Mouse (Mus musculus): ENCODE data around the gene Pla2g2c.
A peak's percentile ranks its signal among the peaks of the same experiment; 100 is the strongest.

Pla2g2c gene

DNA sequence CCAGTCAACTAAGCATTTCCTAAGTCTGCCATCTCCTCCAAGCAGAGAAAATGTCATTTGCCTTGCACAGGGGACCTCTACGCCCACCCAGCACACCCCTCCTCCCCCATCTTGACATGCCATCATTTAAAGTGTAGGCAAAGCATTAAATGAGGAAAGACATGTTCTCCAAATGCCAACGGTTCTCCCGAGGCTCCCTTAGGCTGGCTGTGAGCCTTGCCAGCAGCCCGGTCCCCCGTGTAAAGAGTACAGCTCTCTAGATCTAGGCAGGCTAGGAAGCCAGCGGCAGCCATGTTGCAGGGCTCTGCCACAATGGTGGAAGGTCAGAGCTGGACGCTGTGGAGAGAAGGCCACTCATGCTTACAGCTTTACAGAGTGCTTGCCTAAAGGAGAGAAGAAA lies 14.6 kb upstream of the Pla2g2c start:
- no peak for DNase-seq

DNA sequence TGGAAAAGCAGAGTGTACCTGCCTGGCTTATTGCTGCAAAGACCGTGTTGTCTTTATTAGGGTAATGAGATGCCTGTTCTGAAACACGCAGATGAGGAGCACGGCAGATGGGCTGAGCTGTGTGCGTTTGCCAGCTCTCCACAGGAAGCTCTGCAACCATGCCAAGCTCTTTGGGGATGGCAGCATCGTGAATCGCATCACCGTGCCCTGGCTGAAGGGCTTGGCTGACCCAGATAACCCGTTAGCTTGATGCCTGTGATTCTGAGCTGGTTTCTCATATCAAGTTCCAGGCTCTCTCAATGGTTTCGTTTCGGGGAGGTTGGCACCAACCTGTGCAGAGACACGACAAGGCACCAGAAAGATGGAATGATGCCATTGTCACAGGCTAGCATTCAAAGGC lies 14.0 kb upstream of the Pla2g2c start:
- DNase-seq: no peak

DNA sequence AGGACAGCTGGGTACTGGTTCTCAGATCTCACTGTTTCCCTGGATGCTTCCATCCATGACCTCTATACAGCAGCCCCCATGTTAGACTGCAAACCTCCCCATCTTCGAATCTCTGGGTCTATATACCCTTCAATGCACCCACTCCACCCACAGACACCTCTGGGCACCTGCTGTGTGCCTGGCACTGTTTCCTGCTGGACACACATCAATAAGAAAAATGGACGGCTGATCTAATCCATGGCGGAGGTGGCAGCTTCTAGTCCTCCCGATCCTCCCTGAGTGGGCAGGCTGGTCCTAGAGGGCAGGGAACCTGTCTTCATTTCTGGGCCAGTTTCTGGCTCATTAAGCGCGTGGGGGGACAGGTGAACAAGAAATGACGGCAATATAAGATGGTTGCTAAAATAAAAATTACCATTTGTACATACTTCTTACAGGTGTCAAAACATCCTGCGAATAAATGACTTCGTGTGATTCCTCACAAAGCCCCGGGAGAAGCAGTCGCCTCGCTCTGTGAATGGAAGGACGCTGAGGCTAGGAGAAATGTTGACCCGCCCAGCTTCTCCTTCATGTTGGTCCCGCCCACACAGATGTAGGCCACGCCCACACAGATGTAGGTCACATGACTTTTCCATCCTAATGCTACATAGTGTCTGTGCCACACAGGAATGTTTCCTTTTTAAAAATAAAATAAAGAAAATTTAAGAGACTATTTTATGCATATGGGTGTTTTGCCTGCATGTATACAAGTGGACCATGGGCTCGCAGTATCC lies 13.4 kb upstream of the Pla2g2c start:
- no peak for DNase-seq

DNA sequence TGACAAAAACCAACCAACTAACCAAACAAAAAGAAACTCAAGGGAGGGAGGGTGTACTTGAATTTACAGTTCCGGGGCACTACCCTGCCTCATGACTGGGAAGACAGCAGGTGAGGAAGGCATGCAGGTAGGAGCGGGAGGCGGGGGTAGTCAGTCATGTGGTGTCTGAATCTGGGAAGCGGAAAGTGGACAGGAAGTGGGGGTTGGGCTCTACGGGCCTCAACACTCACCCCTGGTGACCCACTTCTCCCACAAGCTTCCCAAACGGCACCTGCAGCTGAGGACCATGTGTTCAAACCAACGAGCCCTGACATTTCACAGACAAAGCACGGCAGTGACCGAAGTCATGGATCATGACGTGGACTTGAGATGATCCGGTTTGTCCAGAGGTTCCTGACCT lies 12.5 kb upstream of the Pla2g2c start:
- DNase-seq: peak in 1 of 2 experiments; percentile 30

DNA sequence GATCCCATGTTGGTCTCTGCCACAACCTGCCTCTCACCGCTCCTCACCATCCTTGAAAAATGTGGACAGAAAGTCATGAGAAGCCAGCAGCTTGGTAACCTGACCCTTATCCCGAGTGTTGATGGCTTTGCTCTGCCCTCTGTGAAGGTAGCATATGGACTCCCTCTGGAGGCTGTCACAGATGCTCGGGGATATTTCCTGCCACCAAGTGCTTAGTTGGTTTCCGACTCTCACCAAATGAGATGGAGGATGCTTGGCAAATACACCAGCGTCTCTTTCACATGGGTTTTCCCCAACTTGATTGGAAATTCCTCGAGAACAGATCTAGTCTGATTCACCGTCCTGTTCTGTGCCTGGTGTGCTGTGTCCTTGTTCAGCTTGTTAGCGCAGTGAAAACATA lies 12.0 kb upstream of the Pla2g2c start:
- DNase-seq: no peak

DNA sequence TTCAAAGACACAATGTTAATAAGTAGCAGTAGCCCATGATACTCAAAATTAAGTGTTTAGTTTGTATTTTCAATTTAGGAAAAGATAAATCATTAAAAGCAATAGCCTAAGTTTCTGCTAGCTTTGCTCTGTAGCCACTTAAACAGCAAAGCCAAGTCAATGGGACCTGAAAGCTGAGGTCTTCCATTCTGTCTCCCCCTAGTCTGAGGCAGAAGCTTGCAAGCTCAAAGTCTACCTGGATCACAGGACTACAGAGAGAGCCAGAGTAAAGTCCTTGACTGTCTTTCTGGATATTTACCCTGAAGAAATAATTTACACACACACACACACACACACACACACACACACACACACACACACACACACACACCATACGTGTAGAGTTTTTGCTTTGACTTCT lies 10.4 kb upstream of the Pla2g2c start:
- peak; percentile 39 to 67 for DNase-seq

DNA sequence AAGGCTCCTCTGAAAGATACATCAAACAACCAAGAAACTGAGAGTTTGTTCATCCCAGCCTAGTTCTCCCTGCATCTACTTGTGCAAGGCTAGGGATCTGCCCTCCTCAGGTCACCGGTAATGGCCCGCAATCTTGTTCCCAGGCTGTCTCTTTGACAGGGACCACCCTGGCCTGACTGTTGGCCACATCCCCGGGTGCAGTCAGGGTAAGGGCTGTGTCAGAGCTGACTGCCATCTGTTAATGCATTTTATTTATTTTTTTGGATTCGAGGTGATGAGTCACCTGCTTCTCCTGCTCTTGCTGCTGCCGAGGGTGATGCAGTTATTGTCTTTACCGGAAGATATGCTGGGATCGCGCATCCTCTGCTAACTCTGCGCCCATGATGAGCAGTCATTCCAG lies 7.9 kb upstream of the Pla2g2c start:
- DNase-seq: no peak

DNA sequence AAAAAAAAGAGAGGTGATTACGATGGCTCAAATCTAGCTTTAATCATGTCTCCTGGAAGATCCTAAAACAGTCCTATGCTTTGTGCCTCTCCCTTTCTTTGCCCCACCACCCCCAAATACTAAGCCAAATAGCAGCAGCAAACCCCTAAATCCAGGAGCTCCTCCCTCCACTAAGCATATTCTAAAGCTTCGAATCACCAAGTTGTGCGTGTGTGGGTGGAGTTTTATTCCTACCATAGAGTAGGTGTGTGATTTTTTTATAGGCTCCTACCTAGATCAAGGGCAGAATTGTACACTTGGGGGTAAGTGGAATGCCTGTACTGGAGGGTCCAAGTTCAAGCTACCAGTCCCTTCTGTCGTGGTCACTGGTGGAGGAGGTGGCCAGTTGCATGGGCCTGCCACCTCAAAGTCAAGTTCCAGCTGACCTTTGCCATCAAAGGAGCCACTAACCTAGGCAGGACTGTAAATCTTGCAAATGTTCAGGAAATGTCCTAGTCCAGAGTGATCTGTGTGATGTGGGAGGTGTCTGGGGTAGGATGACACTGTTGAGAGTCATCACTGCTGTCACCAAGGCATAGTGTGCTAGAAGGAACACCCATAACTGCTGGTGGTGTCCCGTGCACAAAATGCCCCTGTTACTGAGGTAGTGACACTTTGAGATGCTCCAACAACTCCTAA lies 5.9 kb upstream of the Pla2g2c start:
- DNase-seq: no peak

DNA sequence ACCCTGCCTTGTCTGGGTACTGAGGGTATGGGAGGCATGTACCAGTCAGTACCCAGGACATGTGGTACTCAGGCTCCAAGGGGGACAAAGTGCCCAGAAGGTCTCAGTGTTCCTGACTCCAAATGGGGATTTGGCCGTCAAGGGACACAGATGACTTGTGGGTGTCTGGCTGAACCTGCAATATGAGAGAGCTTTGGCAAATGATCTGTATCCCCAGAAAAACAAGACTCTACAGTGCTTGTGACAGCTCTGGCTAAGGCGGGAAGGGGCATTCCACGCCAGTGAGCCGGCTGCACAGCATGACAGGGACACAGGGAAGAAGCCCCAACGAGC lies 5.4 kb upstream of the Pla2g2c start:
- no peak for DNase-seq

DNA sequence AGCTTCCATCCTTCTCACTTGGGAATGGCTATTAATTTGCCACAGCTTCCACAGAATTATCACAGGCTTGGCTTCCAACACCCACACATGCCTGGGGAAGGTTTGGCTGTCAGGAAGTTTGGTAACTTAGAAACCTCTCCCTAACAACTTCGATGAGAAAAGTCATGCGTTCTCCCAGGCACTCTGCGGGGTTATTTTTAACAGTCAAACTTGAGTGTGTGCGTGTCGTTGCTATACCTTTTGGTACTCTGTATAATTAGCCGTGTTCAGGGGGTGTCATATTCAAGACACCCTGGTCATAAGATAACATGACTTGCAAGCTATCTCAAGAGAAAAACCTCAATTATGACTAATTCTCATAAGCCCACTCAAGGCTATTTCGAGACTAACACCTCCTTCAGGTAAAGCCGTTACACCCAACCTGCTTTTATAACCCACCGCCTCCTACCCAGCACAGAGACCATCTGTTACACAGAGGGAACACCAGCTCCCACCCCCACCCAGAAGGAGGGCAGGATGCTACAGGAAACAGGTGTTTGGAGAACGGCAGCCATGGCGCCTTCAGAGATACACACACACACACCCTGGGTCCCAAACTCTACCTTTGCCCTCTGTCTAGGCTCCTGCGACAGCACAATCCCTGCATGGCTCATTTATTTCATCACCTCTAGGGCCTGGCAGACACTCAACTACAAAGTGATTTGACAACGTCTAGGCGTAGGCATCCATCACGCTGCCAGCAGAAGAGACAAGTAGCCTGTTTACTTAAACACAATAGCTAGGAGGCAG lies 905 bp upstream of the Pla2g2c start:
- peak; percentile 74 to 83 for DNase-seq

DNA sequence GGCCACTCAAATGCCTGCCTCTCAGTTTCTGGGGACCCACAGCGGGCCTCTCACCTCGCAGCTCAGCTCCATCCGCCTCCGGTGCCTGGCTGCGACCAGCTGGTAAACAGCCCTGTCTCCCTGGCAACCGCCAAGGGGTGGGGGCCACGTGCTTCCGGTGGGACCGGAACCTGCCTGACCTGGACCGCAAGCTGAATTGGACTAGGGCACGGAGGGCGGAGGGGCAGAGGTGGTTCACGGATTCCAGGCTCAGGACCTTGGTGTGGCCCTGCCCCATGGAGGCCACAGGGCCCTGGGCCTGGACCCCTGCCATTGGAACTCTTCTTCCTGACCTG lies 502 bp downstream of the Pla2g2c start:
- DNase-seq: peak; percentile 94 to 95

DNA sequence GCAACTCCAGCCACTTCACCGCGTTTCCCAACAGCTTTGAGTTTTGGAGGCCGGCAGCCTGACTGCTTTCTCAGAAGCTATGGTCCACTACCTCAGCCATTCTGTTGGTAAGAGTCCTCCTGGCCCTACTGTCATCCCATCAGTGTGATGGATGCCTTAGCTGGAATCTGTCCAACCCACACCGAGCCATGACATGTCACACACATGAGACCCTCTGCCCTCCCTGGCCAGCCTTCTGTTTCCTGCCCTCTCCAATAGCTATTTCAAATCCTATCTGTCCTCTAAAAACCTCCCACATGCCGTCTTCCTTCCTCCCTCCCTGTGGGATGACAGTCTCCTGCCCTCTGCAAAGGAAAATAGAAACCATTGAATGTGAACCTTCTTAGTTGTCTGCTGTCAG lies 1.2 kb downstream of the Pla2g2c start:
- DNase-seq: peak; percentile 46 to 59

DNA sequence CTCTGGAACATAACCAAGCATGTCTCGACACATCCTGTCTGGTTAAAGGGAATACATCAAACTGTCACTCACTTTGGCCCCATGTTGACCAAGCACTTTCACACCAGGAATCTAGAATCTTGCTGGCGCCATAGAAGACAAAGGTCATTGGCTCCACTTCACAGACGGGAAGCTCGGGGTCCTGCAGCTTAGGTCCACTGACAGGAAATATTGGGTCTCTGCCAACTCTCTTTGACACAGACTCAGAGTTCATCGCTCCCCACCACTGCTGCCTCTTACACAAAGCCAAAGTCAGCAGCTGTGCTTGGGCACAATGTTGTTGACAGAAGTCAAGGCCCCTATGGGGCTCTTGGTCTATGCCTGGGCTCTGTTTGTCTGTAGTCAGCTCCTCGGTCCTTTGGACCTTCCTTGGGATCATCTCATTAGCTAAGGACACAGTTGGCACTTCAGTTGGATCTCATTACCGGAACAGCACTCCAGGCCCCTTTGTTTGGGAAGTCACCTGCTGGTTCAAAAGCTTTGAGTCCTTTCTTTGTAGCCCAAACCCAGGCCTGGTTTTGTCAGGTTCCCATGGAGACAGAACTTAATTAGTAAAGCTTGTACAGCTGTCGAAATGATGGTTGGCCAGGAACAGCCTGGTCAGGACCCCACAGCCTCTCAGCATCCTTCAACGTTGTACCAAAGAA lies 4.6 kb downstream of the Pla2g2c start:
- peak; percentile 77 to 95 for DNase-seq

DNA sequence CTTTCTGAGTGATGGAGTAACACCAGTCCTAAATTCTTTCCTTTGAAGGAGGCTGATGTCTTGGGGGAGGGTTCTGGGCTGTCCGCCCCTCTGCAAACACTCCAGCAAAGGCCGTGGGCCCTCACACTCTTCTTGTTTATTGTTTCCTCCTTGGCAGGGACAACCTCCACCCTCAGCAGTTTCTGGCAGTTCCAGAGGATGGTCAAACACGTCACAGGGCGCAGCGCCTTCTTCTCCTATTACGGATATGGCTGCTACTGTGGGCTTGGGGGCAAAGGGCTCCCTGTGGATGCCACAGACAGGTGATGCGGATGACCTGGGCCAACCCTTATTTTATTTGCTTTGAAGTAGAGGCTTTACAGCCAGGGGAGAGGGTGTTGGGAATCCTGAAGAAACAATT lies 9.5 kb downstream of the Pla2g2c start:
- peak; percentile 56 to 63 for DNase-seq

DNA sequence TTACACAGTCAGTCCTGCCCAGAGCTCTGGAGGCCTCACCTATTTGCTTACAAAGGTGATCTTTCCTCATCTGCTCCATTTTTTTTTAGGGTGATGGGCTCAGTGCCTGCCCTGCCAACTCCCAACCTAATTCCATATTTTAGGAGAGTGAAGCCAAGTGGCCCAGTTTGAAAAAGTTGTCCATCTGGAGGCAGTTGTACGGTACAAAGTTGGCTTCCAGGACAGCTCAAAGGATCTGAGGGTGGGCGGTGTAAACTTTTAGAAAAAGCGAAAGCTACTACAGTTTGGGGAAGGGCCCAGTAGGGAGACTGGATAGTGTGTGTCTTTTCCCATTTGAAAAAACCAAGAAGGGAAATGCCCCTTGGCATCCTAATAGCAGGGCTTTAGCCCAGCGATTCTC lies 10.3 kb downstream of the Pla2g2c start:
- no peak for DNase-seq

DNA sequence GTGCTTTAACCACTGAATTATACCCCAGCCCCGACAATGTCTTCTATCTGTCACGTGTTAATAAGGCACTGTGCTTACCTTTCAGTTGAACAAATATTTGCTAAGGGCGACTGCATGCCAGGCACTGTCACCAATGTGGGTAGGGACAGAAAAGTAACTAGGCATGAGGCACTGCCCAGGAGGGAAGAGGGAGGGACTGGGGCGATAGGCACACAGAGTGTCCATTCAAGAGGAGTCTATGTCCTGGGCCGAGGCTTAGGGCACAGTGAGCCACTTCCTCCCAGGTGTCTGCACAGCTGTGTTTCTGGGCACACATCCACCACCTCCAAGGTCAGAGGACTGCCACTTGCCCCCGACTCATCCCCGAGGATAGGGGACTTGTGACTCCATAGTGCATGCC lies 12.4 kb downstream of the Pla2g2c start, which contains the start of gene Ubxn10:
Gene Ubxn10, minus strand, starts transcription at position 137 of the 400 bp plus-strand sequence.
- DNase-seq: no peak

DNA sequence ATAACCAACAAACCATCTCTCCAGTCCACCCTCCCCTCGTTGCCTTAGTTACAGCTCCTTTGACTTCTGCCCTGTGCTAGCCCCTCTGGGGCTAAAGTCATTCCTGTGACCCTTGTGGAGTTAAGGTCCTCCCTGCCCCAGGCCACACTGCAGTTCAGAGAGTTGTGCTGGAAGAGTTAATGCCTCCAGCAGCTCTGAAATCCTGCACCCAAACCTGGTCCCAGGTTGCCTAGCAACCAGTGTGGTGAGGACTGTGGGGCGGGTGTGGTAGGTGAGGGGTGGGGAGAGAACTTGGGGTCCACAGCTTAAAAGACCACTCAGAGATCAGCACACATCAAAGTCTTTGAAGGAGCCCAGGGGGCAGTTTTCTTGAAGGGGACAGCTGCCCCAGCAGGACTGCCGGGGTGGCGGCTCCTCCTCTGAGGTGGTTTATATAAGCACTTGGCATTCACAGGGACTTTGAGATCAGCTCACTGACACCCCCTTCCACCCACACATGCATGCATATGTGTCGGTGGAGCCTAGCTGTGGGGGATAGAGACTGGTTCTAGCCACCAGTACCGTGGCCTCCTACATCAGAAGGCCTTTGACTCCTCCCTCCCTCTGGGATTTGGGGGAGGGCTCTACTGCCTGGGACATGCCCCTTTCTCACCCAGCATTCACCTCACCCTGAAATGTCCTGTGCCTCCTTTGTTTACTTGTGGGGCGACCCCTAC lies 14.7 kb downstream of the Pla2g2c start:
- DNase-seq: no peak

DNA sequence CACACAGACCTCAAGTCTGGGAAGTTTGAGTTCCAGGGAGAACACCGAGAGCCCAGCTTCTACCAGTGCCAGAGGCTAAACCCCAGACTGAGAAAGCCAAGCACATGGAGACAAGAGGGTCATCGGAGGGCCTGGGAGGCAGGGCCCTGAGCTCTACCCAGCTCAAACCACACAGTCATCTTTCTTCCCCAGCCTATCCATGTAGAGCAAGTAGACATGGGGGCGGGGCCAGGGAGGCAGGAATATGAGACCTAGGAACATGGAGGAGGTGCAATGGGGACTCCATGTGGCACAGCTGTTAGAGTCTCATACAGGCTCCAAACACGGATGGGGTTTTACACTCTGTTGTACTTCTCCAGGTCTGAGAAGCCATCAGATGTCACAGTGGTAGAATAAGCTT lies 21.3 kb downstream of the Pla2g2c start:
- peak; percentile 69 to 82 for DNase-seq

DNA sequence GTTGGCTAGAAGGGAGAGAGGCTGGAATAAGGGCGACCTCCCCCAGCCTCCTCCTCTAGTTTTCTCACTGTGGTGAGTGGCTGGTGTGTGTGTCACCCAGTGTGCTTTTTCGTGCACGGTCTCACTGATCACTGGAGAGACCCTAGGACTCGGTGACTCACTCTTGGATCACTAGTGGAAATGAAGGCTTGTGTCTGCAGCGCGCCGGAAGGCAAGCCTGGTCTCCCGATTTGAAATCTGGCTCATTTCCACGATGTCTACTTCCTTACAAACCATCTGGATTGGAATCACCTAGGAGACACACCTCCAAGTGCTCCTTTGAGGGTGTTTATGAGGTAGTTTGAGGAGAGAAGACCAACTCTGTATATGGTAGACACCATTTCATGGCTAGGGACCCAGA lies 22.3 kb downstream of the Pla2g2c start:
- DNase-seq: no peak

DNA sequence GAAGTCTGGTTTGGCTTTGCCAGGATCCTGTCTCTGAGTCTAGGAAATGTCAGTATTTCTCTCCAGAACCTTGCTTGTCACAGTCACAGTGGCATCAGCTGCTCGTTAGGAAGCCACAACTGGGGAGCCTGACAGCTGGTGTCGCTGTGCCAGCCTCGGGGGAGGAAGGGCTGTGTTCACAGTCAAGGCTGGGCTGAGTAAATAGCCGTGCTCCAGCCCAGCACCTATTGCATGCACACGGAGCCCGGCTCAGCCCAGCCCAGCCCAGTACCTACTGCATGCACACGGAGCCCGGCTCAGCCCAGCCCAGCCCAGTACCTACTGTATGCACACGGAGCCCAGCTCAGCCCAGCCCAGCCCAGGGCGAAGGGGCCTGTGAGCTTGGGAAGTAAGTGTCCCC lies 23.3 kb downstream of the Pla2g2c start:
- no peak for DNase-seq

DNA sequence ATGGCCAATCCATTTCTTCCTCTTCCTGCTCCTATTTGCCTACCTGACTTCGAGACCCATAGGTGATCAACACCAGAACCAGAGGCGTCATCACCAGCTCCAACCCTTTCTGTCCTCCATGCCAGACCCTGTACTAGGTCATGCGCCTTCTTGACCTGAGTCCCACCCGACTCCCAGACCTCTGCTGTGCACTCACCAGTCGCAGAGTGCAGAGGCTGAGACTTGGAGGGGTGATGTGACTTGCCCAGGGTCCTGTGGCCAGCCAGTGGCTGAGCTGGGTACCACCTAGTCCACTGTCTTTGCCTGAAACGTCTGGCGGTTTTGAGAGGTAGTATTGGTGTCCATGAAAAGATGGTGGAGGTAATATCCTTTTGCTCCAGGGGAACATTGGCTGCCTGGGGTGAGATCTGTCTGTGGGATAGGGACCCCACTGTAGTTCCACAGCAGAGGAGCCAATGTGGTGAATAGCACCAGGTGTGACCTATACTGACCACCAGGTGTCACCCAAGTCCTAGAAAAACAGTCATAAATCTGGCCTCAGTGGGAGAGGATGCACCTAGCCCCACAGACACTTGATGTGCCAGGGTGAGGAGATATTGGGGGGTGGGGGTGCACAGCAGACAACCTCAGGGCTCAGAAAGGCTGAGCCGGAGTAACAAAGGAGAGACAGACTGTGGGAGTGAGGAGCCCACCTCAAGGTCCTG lies 23.9 kb downstream of the Pla2g2c start:
- peak; percentile 43 to 67 for DNase-seq

DNA sequence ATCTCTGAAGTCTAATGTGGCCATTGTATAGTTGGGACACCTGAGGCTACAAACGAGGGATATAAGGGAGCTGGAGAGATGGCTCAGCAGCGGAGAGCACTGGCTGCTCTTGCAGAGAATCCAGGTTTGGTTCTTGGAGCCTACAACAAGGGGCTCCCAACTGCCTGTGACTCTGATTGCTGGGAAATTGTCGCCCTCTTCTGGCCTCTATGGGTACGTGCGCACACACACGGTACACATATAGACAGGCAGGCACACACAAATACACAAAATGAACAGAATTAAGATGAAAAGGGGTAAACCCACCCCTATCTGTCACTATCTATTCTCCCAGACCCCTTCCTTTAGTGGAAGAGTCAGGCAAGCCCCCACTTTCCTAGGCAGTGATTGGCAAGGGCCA lies 28.0 kb downstream of the Pla2g2c start:
- no peak for DNase-seq
